Mouse (Mus musculus): Measurements from ENCODE around the gene Ccdc22. TPM values are rescaled to one million over a fixed set of nuclear protein-coding genes. Genes with fewer than 3 reads are reported as not detected.

The Ccdc22 gene
- polyA plus RNA-seq, 1 experiment: 28.8 TPM

DNA sequence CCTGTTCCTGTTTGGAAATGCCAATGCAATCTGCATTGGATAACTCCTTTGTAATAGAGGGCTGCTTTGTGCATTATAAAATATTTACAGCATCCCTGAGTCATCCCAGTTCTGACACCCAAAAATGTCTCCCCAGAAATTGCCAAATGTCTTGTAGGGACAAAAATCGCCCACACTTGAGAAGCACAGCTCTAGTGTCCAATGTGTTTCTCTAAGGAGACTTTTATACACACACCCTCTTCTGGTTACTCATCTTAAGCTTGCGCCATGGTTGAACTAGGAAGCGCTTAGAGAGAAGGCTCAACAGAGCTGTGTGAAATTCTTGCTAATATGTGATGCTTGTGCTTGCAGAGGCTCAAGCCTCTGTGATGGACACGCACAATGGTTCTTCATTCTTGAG lies 51.8 kb downstream of the Ccdc22 start:
- TF ChIP-seq MYOD1 (IDR thresholded peaks at IDR 0.05; ENCODE audit: control insufficient read depth in 1 of 3, insufficient read length in 2 of 3, low read depth in 2 of 3) (no peak), REST (IDR thresholded peaks at IDR 0.05; ENCODE audit: insufficient read depth, insufficient read length) (no peak), POLR2A (IDR thresholded peaks at IDR 0.05; ENCODE audit: insufficient read length, low read depth) (no peak), CEBPB (IDR thresholded peaks at IDR 0.05; ENCODE audit: insufficient read depth, poor library complexity, severe bottlenecking) (no peak), E2F4 (IDR thresholded peaks at IDR 0.05; ENCODE audit: insufficient read depth) (no peak), USF1 (IDR thresholded peaks at IDR 0.05; ENCODE audit: low read depth) (no peak), MAX (IDR thresholded peaks at IDR 0.05; ENCODE audit: low read depth) (no peak), TCF3 (IDR thresholded peaks at IDR 0.05; ENCODE audit: insufficient read length, low read depth) (no peak), SRF (IDR thresholded peaks at IDR 0.05; ENCODE audit: control insufficient read depth, insufficient read length, low read depth) (no peak), POLR2AphosphoS2 (IDR thresholded peaks at IDR 0.05; ENCODE audit: insufficient read length, low read depth) (no peak), MYOG (IDR thresholded peaks at IDR 0.05; ENCODE audit: control insufficient read depth in 1 of 3, insufficient read depth in 1 of 3, insufficient read length in 2 of 3, low read depth in 2 of 3) (no peak), TCF12 (IDR thresholded peaks at IDR 0.05; ENCODE audit: insufficient read depth, poor library complexity, severe bottlenecking) (no peak)
- H3K27me3 ChIP-seq (ENCODE audit: control insufficient read depth, insufficient read depth, insufficient read length): no peaks in the 10 kb centered on the region
- H3K79me2 ChIP-seq (ENCODE audit: control insufficient read depth, insufficient read depth): no peaks in the 10 kb centered on the region
- H3ac ChIP-seq (ENCODE audit: control insufficient read depth, insufficient read length): no peak overlapping the region
- H3K4me2 ChIP-seq (ENCODE audit: low read depth): no peak overlapping the region
- no peak overlapping the region for H3K4me3 ChIP-seq
- H3K36me3 ChIP-seq (ENCODE audit: control insufficient read depth, insufficient read depth): no peaks in the 10 kb centered on the region

Other genes with a start within 250 kb of the Ccdc22 start
- 1.3 TPM for gene Usp27x, start 229.7 kb downstream of the Ccdc22 start, polyA plus RNA-seq (2012; fragmentation: generic; extraction: Trizol)
- gene Foxp3, start 31.9 kb downstream of the Ccdc22 start, polyA plus RNA-seq (2012; fragmentation: generic; extraction: Trizol): 0.06 TPM
- 3.1 TPM for gene Ppp1r3f, start 31.2 kb downstream of the Ccdc22 start, polyA plus RNA-seq (2012; fragmentation: generic; extraction: Trizol)
- not detected for gene Cacna1f, start 1.6 kb upstream of the Ccdc22 start, polyA plus RNA-seq (2012; fragmentation: generic; extraction: Trizol)
- gene Syp, start 33.0 kb upstream of the Ccdc22 start, polyA plus RNA-seq (2012; fragmentation: generic; extraction: Trizol): 0.54 TPM
- 3.8 TPM for gene Prickle3, start 51.7 kb upstream of the Ccdc22 start, polyA plus RNA-seq (2012; fragmentation: generic; extraction: Trizol)
- 294 TPM for gene Plp2, start 65.9 kb upstream of the Ccdc22 start, polyA plus RNA-seq (2012; fragmentation: generic; extraction: Trizol)
- gene Magix, start 75.7 kb upstream of the Ccdc22 start, polyA plus RNA-seq (2012; fragmentation: generic; extraction: Trizol): 0.05 TPM
- gene Gpkow, start 91.6 kb upstream of the Ccdc22 start, polyA plus RNA-seq (2012; fragmentation: generic; extraction: Trizol): 17.1 TPM
- gene Wdr45, start 108.8 kb upstream of the Ccdc22 start, polyA plus RNA-seq (2012; fragmentation: generic; extraction: Trizol): 38.9 TPM
- gene Gm45208, start 116.7 kb upstream of the Ccdc22 start, polyA plus RNA-seq (2012; fragmentation: generic; extraction: Trizol): 0.64 TPM
- 64.4 TPM for gene Praf2, start 122.9 kb upstream of the Ccdc22 start, polyA plus RNA-seq (2012; fragmentation: generic; extraction: Trizol)
- gene Ccdc120, start 145.4 kb upstream of the Ccdc22 start, polyA plus RNA-seq (2012; fragmentation: generic; extraction: Trizol): 2.4 TPM
- 31.9 TPM for gene Tfe3, start 157.0 kb upstream of the Ccdc22 start, polyA plus RNA-seq (2012; fragmentation: generic; extraction: Trizol)
- gene Gripap1, start 184.2 kb upstream of the Ccdc22 start, polyA plus RNA-seq (2012; fragmentation: generic; extraction: Trizol): 19.8 TPM
- gene Kcnd1, start 216.8 kb upstream of the Ccdc22 start, polyA plus RNA-seq (2012; fragmentation: generic; extraction: Trizol): 0.16 TPM
- gene Otud5, start 235.8 kb upstream of the Ccdc22 start, polyA plus RNA-seq (2012; fragmentation: generic; extraction: Trizol): 36.3 TPM

Measured in myocyte (in vitro differentiated cells).